Mouse (Mus musculus): ENCODE data around the gene Cbx3. TPM values are rescaled to one million over a fixed set of nuclear protein-coding genes. Genes with fewer than 3 reads are reported as not detected.
"Not testable (repeated sequence)": the region's sequence is repeated elsewhere in the genome, so short reads cannot be mapped to it uniquely, and the experiment has no call there.

Gene Cbx3
- polyA plus RNA-seq, 1 experiment from 2014 or later = 411 TPM

DNA sequence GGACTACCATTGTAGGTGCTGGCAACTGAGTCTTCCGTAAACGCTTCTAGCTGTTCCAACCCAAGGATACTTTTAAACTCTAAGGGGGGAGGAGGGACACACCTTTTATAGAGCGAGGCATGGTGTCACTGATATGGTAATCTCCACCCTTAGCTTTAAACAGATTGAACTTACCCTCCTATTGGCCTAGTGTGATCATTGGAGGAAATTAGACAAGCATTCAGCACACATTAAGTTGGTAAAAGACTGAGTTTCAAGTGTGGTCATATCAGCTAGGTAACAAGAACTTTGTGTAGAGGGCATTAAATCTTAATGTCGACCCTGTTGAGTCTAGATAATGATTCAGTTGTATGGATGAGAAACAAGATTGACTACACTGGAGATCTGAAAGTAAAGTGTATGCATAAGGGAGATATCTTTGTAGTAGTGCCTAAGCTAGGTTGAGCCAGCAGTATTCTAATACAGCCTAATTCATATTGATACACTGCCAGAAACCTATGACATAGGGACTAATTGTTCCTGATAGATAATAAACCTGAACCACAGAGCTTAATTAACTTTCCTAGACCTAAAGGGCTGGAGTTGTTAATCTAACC is 9.1 kb downstream of the Cbx3 start:
- WGBS = 94% methylated on average over 4 of the region's 4 CpGs
- DNase-seq (ENCODE audit: low spot score) (no peak), ATAC-seq (ENCODE audit: low read depth) (no peak)
- no peak overlapping the region for H3K4me3 ChIP-seq (ENCODE audit: low read depth, low read length)
- no peak overlapping the region for H3K9ac ChIP-seq (ENCODE audit: low read depth, low read length)
- no peaks in the 10 kb centered on the region for H3K9me3 ChIP-seq (ENCODE audit: control insufficient read depth, low read length)
- H3K4me2 ChIP-seq (ENCODE audit: low read depth, low read length) = no peak overlapping the region
- H3K36me3 ChIP-seq (ENCODE audit: control insufficient read depth, insufficient read depth, low read length) = peaks cover 83% of the 10 kb centered on the region
- no peak overlapping the region for H3K27ac ChIP-seq (replicated peaks; ENCODE audit: low read depth, low read length)
- no peaks in the 10 kb centered on the region for H3K27me3 ChIP-seq (replicated peaks; ENCODE audit: control insufficient read depth, insufficient read depth, low read length)
- H3K4me1 ChIP-seq (ENCODE audit: control insufficient read depth, insufficient read depth, low read length) = no peaks in the 10 kb centered on the region

DNA sequence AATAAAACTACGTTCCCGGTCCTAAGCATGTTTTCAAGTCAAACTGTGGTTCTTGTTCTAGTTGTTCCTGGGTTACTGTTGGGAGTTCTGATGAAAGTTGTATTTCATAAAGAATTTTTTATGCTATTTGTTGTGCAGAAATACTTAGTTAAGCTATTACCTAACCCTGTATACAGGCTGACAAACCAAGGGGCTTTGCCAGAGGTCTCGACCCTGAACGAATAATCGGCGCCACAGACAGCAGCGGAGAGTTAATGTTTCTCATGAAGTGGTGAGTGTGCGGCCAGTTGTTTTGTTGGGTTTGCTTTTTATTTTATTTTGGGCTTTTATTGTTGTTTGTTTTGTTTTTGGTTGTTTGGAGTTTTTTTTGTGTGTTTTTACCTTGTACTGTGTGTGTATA is 11.4 kb downstream of the Cbx3 start:
- no peak for DNase-seq (ENCODE audit: low spot score)
- Histone ChIP-seq H3K36me3 (ENCODE audit: control insufficient read depth, insufficient read depth, low read length) (peaks cover 64% of the 10 kb centered on the region), H3K27me3 (replicated peaks; ENCODE audit: control insufficient read depth, insufficient read depth, low read length) (no peaks in the 10 kb centered on the region), H3K9ac (ENCODE audit: low read depth, low read length) (no peak overlapping the region), H3K4me3 (ENCODE audit: low read depth, low read length) (no peak overlapping the region), H3K9me3 (ENCODE audit: control insufficient read depth, low read length) (no peaks in the 10 kb centered on the region), H3K27ac (replicated peaks; ENCODE audit: low read depth, low read length) (no peak overlapping the region), H3K4me2 (ENCODE audit: low read depth, low read length) (no peak overlapping the region), H3K4me1 (ENCODE audit: control insufficient read depth, insufficient read depth, low read length) (no peaks in the 10 kb centered on the region)
- no peak for ATAC-seq (ENCODE audit: low read depth)
- WGBS = 94% methylated on average over 8 of the region's 8 CpGs

- H3K9ac ChIP-seq (ENCODE audit: low read depth, low read length) = no peak overlapping the region
- ATAC-seq (ENCODE audit: low read depth) (0 out of 2 replicates have a peak, but pooled peaks have one; percentile 17), DNase-seq (ENCODE audit: low spot score) (no peak)
- H3K27me3 ChIP-seq (replicated peaks; ENCODE audit: control insufficient read depth, insufficient read depth, low read length) = no peaks in the 10 kb centered on the region
- H3K27ac ChIP-seq (replicated peaks; ENCODE audit: low read depth, low read length) = no peak overlapping the region
- H3K4me3 ChIP-seq (ENCODE audit: low read depth, low read length) = no peak overlapping the region
- H3K4me2 ChIP-seq (ENCODE audit: low read depth, low read length) = no peak overlapping the region
- H3K9me3 ChIP-seq (ENCODE audit: control insufficient read depth, low read length) = 0 out of 2 replicates have a peak, but pooled peaks cover 8% of the 10 kb centered on the region
- whole genome bisulfite sequencing = 98% methylated on average over 3 of the region's 3 CpGs
- H3K4me1 ChIP-seq (ENCODE audit: control insufficient read depth, insufficient read depth, low read length) = no peaks in the 10 kb centered on the region
- H3K36me3 ChIP-seq (ENCODE audit: control insufficient read depth, insufficient read depth, low read length) = peaks cover 44% of the 10 kb centered on the region
These were observed 13.7 kb downstream of the Cbx3 start for GRCm38 (mm10) chr6:51483861-51484260.

GRCm38 (mm10) chr6:51484556-51484955 is 14.4 kb downstream of the Cbx3 start:
- H3K4me1 ChIP-seq (ENCODE audit: control insufficient read depth, insufficient read depth, low read length); H3K27ac ChIP-seq (replicated peaks; ENCODE audit: low read depth, low read length); H3K9me3 ChIP-seq (ENCODE audit: control insufficient read depth, low read length); ATAC-seq (ENCODE audit: low read depth); H3K27me3 ChIP-seq (replicated peaks; ENCODE audit: control insufficient read depth, insufficient read depth, low read length); H3K9ac ChIP-seq (ENCODE audit: low read depth, low read length); DNase-seq (ENCODE audit: low spot score); H3K4me2 ChIP-seq (ENCODE audit: low read depth, low read length); H3K4me3 ChIP-seq (ENCODE audit: low read depth, low read length): not testable (repeated sequence)
- H3K36me3 ChIP-seq (ENCODE audit: control insufficient read depth, insufficient read depth, low read length) = peaks cover 37% of the 10 kb centered on the region
- WGBS = 91% methylated on average over 8 of the region's 8 CpGs

DNA sequence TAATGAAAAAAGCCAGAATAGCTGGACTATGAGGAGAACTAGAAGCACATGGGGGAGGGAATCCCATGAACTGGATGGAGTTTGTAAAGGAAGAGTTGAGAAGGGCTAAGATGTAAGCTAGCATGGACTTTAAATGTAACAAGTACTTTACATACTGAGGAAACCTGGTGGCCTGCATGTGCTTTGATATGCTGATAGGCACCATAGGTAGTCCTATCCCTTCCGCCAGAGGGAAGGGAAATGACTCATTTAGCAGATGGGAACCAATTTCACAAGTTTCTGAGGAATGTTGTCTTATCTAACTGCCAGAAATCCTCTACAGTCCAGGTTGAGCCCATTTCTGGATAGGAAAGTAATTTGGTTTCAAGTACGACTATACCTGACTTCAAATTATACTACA is 15.5 kb downstream of the Cbx3 start:
- no peaks in the 10 kb centered on the region for H3K4me1 ChIP-seq (ENCODE audit: control insufficient read depth, insufficient read depth, low read length)
- H3K36me3 ChIP-seq (ENCODE audit: control insufficient read depth, insufficient read depth, low read length) = peaks cover 26% of the 10 kb centered on the region
- H3K9ac ChIP-seq (ENCODE audit: low read depth, low read length) = no peak overlapping the region
- 0 out of 2 replicates have a peak, but pooled peaks cover 8% of the 10 kb centered on the region for H3K9me3 ChIP-seq (ENCODE audit: control insufficient read depth, low read length)
- H3K4me2 ChIP-seq (ENCODE audit: low read depth, low read length) = no peak overlapping the region
- H3K27ac ChIP-seq (replicated peaks; ENCODE audit: low read depth, low read length) = no peak overlapping the region
- H3K27me3 ChIP-seq (replicated peaks; ENCODE audit: control insufficient read depth, insufficient read depth, low read length) = no peaks in the 10 kb centered on the region
- no peak for ATAC-seq (ENCODE audit: low read depth)
- 55% methylated on average over 2 of the region's 2 CpGs for WGBS
- no peak overlapping the region for H3K4me3 ChIP-seq (ENCODE audit: low read depth, low read length)
- no peak for DNase-seq (ENCODE audit: low spot score)

DNA sequence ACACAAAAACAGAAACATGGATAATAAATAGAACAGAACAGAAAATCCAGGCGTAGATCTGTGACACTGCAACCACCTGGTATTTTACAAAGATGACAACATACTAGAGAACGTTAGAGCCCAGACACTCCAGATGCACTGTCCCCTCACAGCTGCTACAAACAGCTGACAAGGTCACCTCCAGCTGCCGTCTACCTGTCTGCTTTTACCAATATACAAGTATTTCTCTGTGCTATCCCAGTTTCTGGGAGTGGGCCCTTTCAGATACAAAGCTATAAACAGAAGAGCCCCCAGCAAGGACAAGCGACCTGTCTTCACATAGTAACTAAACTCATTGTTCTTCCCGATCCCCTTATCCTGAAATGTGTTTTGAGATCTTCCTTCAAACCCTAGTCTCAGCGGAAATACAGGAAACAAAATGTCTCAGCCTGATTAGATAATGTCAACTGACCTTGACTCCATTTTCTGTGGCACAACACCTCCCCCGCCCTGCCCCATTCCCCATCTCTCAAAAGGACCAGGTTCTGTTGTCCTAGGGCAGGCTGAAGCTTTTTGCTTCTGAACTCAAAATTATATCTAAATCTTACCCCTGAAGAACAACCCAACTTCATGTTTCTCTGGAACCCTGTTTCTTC is 16.0 kb downstream of the Cbx3 start:
- Histone ChIP-seq H3K27ac (replicated peaks; ENCODE audit: low read depth, low read length) (no peak overlapping the region), H3K4me2 (ENCODE audit: low read depth, low read length) (no peak overlapping the region), H3K9me3 (ENCODE audit: control insufficient read depth, low read length) (0 out of 2 replicates have a peak, but pooled peaks cover 8% of the 10 kb centered on the region), H3K4me3 (ENCODE audit: low read depth, low read length) (no peak overlapping the region), H3K36me3 (ENCODE audit: control insufficient read depth, insufficient read depth, low read length) (peaks cover 21% of the 10 kb centered on the region), H3K27me3 (replicated peaks; ENCODE audit: control insufficient read depth, insufficient read depth, low read length) (no peaks in the 10 kb centered on the region), H3K4me1 (ENCODE audit: control insufficient read depth, insufficient read depth, low read length) (no peaks in the 10 kb centered on the region), H3K9ac (ENCODE audit: low read depth, low read length) (no peak overlapping the region)
- DNase-seq (ENCODE audit: low spot score) = no peak
- 61% methylated on average over 7 of the region's 7 CpGs for WGBS
- ATAC-seq (ENCODE audit: low read depth) = no peak

GRCm38 (mm10) chr6:51486731-51487130 is 16.6 kb downstream of the Cbx3 start:
- Histone ChIP-seq H3K36me3 (ENCODE audit: control insufficient read depth, insufficient read depth, low read length) (peaks cover 15% of the 10 kb centered on the region), H3K9me3 (ENCODE audit: control insufficient read depth, low read length) (0 out of 2 replicates have a peak, but pooled peaks cover 8% of the 10 kb centered on the region), H3K4me2 (ENCODE audit: low read depth, low read length) (no peak overlapping the region), H3K27ac (replicated peaks; ENCODE audit: low read depth, low read length) (no peak overlapping the region), H3K4me3 (ENCODE audit: low read depth, low read length) (no peak overlapping the region), H3K4me1 (ENCODE audit: control insufficient read depth, insufficient read depth, low read length) (no peaks in the 10 kb centered on the region), H3K9ac (ENCODE audit: low read depth, low read length) (no peak overlapping the region), H3K27me3 (replicated peaks; ENCODE audit: control insufficient read depth, insufficient read depth, low read length) (no peaks in the 10 kb centered on the region)
- no peak for ATAC-seq (ENCODE audit: low read depth)
- WGBS = 91% methylated on average over 5 of the region's 5 CpGs
- no peak for DNase-seq (ENCODE audit: low spot score)

DNA sequence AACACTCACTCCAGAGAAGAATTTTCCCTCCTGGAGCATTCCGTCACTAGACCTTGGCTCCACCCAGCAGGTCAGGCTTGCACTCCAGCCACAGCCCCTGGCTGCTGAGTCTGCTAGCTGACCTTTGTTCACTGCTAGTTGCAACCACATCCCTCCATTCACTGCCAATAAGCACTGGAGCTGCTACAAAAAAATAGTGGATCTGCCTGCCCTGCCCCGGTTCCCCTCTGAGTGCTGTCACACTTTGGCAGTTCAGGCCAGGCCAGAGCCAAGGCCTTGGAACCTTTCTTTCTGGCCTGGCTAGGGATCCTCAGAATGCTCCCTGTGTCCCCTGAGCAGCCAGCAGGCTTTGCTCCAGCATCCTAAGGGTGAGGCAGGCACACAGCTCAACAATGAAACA is 19.6 kb downstream of the Cbx3 start:
- no peaks in the 10 kb centered on the region for H3K27me3 ChIP-seq (replicated peaks; ENCODE audit: control insufficient read depth, insufficient read depth, low read length)
- H3K4me3 ChIP-seq (ENCODE audit: low read depth, low read length) = no peak overlapping the region
- H3K9ac ChIP-seq (ENCODE audit: low read depth, low read length) = no peak overlapping the region
- no peak overlapping the region for H3K4me2 ChIP-seq (ENCODE audit: low read depth, low read length)
- no peaks in the 10 kb centered on the region for H3K4me1 ChIP-seq (ENCODE audit: control insufficient read depth, insufficient read depth, low read length)
- WGBS = 63% methylated on average over 2 of the region's 2 CpGs
- H3K9me3 ChIP-seq (ENCODE audit: control insufficient read depth, low read length) = 0 out of 2 replicates have a peak, but pooled peaks cover 8% of the 10 kb centered on the region
- ATAC-seq (ENCODE audit: low read depth) (no peak), DNase-seq (ENCODE audit: low spot score) (peak; percentile 14)
- H3K36me3 ChIP-seq (ENCODE audit: control insufficient read depth, insufficient read depth, low read length) = no peaks in the 10 kb centered on the region
- no peak overlapping the region for H3K27ac ChIP-seq (replicated peaks; ENCODE audit: low read depth, low read length)

Measured in embryonic facial prominence, embryonic 14.5 days (tissue).